Mouse (Mus musculus) frontal cortex, adult 2 months (tissue): Measurements from ENCODE around the gene Tead4. TPM values are rescaled to one million over a fixed set of nuclear protein-coding genes. Genes with fewer than 3 reads are reported as not detected.

Source experiments
- DNase-seq, 2 experiments: peaks; one replicate each; pipeline ENCODE4 v3.0.0; 2022; ENCODE audit warnings: low spot score in 1 of 2; ENCODE audit errors: extremely low spot score in 1 of 2
- polyA plus RNA-seq: library from polyadenylated mRNA; depleted of rRNA; stranded (reverse); fragments of >200 nt; gene quantifications from 2 replicates; pipeline ENCODE4 v1.2.3, GENCODE M21; 2012; rRNA removed

Tead4 gene
- polyA plus RNA-seq, 1 experiment, result 0.34 TPM

GRCm38 (mm10) chr6:128179651-128180050, 121.0 kb downstream of the Tead4 start:
- DNase-seq, result no peak

GRCm38 (mm10) chr6:128179247-128179646, 121.4 kb downstream of the Tead4 start:
- no peak for DNase-seq

GRCm38 (mm10) chr6:128178681-128179080, 121.9 kb downstream of the Tead4 start:
- no peak for DNase-seq

Other genes starting within 250 kb of the Tead4 start
- 56.9 and 60.6 TPM in 2 replicates for gene Tspan9, start 157.2 kb downstream of the Tead4 start, polyA plus RNA-seq
- gene Tulp3, start 55.0 kb upstream of the Tead4 start, polyA plus RNA-seq, result 33.3 and 35.9 TPM in 2 replicates
- 13.9 and 15.3 TPM in 2 replicates for gene Rhno1, start 62.1 kb upstream of the Tead4 start, polyA plus RNA-seq
- 2.2 TPM in 2 replicates for gene Foxm1, start 62.1 kb upstream of the Tead4 start, polyA plus RNA-seq
- gene Tex52, start 74.6 kb upstream of the Tead4 start, polyA plus RNA-seq, result 1.9 and 2.0 TPM in 2 replicates
- not detected in 2 replicates for gene Gm44596, start 74.7 kb upstream of the Tead4 start, polyA plus RNA-seq
- gene Nrip2, start 98.5 kb upstream of the Tead4 start, polyA plus RNA-seq, result 21.2 and 22.7 TPM in 2 replicates
- gene Itfg2, start 124.1 kb upstream of the Tead4 start, polyA plus RNA-seq, result 27.4 and 28.2 TPM in 2 replicates
- 124 and 128 TPM in 2 replicates for gene Fkbp4, start 137.9 kb upstream of the Tead4 start, polyA plus RNA-seq
- not detected in 2 replicates for gene Pzp, start 225.9 kb upstream of the Tead4 start, polyA plus RNA-seq